Mouse (Mus musculus) forebrain, embryonic 11.5 days (tissue): ENCODE results near the gene Srsx. TPM values are rescaled to one million over a fixed set of nuclear protein-coding genes. Genes with fewer than 3 reads are reported as not detected.
"Not testable (repeated sequence)": the region's sequence is repeated elsewhere in the genome, so short reads cannot be mapped to it uniquely, and the experiment has no call there.

Experiments
- ATAC-seq: fragments of 200-750 bp; cut with Nextera tagmentation; replicated peaks from 2 replicates; pipeline ENCODE4 v1.8.0; 2017; ENCODE audit warnings: moderate TSS enrichment; ENCODE audit not compliant: low FRiP score
- DNase-seq: peaks from one replicate; pipeline ENCODE4 v3.0.0-alpha.2; 2017; ENCODE audit warnings: low spot score
- H3K27ac ChIP-seq: fragments of 300-500 bp; sonication (generic); 2 replicates; pipeline ENCODE4 v1.5.1; 2014; ENCODE audit warnings: low read depth, low read length
- H3K27me3 ChIP-seq: fragments of 300-500 bp; sonication (generic); 2 replicates; pipeline ENCODE4 v1.6.1; 2014; ENCODE audit warnings: mild to moderate bottlenecking, low read length, mixed read lengths; ENCODE audit not compliant: control insufficient read depth, insufficient read depth
- H3K36me3 ChIP-seq: fragments of 300-500 bp; sonication (generic); 2 replicates; pipeline ENCODE4 v1.6.1; 2014; ENCODE audit warnings: mild to moderate bottlenecking, low read length, moderate library complexity, mixed read lengths; ENCODE audit not compliant: control insufficient read depth, insufficient read depth
- H3K4me1 ChIP-seq: fragments of 300-500 bp; sonication (generic); replicated peaks from 2 replicates; pipeline ENCODE4 v1.6.1; 2014; ENCODE audit warnings: low read length, mixed read lengths; ENCODE audit not compliant: control insufficient read depth, insufficient read depth
- H3K4me2 ChIP-seq: fragments of 300-500 bp; sonication (generic); 2 replicates; pipeline ENCODE4 v1.6.1; 2014; ENCODE audit warnings: low read depth, mild to moderate bottlenecking, low read length, moderate library complexity, mixed read lengths; ENCODE audit not compliant: severe bottlenecking
- H3K4me3 ChIP-seq: fragments of 300-500 bp; sonication (generic); 2 replicates; pipeline ENCODE4 v1.5.1; 2014; ENCODE audit warnings: low read depth, low read length
- H3K9ac ChIP-seq: fragments of 300-500 bp; sonication (generic); 2 replicates; pipeline ENCODE4 v1.6.1; 2014; ENCODE audit warnings: low read length
- H3K9me3 ChIP-seq: fragments of 300-500 bp; sonication (generic); 2 replicates; pipeline ENCODE4 v1.6.1; 2016; ENCODE audit warnings: low read length, mixed read lengths; ENCODE audit not compliant: control insufficient read depth
- WGBS: fragments of 180-500 bp; shearing (Covaris S2); extraction: QIAGEN DNeasy Blood & Tissue Kit; methylation state at CpG from one replicate; pipeline ENCODE4 v1.1.7; 2014; 5-methylcytosine and 5-hydroxymethylcytosine counted together
- polyA plus RNA-seq: library from polyadenylated mRNA; unstranded; fragments of >200 nt; fragmentation: Nextera tagmentation; extraction: Ambion mirVana; gene quantifications from 2 replicates; pipeline ENCODE4 v1.2.1, GENCODE M21; 2014

Gene Srsx
- not detected in 2 replicates for polyA plus RNA-seq

DNA sequence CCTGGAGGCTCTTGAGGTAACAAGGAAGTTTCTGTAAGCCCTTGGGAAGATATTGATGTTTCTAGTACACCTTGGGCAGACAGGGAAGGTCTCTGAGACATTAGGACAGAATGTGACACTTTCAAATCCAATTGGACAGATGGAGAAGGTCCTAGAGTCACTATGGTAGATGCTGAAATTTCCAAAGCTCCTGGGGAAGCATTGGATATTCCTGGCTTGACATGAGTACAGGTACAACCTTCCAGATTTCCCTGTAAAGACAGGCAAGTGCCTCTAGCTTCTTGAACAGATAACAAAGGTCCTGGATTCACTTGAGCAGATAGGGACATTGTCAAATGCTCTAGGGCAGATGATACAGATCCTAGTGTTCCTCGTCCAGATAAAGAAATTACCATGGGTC lies at the start of gene Srsx:
Srsx (minus strand) TSS at position 101 of the 400 bp plus-strand sequence.
- H3K27me3 ChIP-seq, ATAC-seq, H3K9ac ChIP-seq, H3K27ac ChIP-seq, H3K9me3 ChIP-seq, H3K4me2 ChIP-seq, DNase-seq, H3K4me1 ChIP-seq, H3K4me3 ChIP-seq, H3K36me3 ChIP-seq: not testable (repeated sequence)
- WGBS, result no CpG with 5 or more reads among the region's 1 CpGs

DNA sequence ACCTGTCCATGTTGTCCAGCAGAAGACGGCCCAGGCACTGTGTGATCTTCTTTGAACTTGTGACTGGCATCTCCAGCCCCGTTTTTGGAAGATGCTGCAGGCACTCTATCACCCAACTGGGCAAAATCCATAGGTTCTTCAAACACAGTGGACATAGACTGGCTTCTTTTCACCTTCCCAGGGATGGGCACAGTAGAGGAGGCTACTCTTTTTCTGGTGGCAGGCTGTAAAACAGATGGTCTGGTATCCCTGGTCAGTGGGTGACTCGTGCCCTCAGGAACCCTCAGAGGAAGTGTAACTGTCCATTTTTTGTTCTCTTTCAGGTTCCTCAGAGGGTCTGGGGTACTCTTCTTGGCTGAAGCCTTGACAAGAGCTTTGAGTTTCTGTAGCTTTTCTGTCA lies 24.5 kb upstream of the Srsx start, which contains the start of gene Gm17577:
Gm17577 (minus strand) TSS at position 101 of the 400 bp plus-strand sequence.
- not testable (repeated sequence) for H3K27ac ChIP-seq, H3K9ac ChIP-seq, H3K27me3 ChIP-seq, DNase-seq, H3K9me3 ChIP-seq, H3K4me2 ChIP-seq, ATAC-seq, H3K4me3 ChIP-seq, H3K4me1 ChIP-seq, H3K36me3 ChIP-seq
- no CpG with 5 or more reads among the region's 3 CpGs for WGBS

Other genes starting within 250 kb of the Srsx start
- gene Gm17521, start 192.8 kb downstream of the Srsx start, polyA plus RNA-seq, result not detected in 2 replicates
- 24.3 and 24.5 TPM in 2 replicates for gene Cldn34c1, start 119.0 kb downstream of the Srsx start, polyA plus RNA-seq
- gene Gm17577, start 24.4 kb upstream of the Srsx start, polyA plus RNA-seq, result not detected in 2 replicates